Mouse (Mus musculus): ENCODE data around the gene H1f0.

The H1f0 gene

DNA sequence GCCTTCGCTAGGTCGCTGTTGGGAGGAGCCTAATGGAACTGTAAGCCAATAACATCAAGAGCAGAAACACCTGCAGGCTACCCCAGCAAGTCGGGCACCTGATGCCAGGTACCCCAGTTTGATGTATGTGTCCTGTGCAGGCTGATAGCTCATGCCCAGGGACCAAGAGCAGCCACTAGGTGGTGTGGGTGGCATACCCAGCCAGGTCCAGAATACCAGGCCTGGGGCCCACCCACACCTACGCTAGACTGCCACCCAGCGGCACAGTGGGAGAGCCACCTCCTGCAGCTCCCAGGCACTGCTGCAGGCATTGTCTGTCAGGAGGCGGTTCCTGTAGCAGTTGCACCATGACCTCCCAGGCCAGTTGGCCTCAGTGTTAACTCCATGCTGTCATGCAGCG lies 10.6 kb downstream of the H1f0 start:
- peak; percentile 85 for DNase-seq (ENCODE audit: low spot score)

DNA sequence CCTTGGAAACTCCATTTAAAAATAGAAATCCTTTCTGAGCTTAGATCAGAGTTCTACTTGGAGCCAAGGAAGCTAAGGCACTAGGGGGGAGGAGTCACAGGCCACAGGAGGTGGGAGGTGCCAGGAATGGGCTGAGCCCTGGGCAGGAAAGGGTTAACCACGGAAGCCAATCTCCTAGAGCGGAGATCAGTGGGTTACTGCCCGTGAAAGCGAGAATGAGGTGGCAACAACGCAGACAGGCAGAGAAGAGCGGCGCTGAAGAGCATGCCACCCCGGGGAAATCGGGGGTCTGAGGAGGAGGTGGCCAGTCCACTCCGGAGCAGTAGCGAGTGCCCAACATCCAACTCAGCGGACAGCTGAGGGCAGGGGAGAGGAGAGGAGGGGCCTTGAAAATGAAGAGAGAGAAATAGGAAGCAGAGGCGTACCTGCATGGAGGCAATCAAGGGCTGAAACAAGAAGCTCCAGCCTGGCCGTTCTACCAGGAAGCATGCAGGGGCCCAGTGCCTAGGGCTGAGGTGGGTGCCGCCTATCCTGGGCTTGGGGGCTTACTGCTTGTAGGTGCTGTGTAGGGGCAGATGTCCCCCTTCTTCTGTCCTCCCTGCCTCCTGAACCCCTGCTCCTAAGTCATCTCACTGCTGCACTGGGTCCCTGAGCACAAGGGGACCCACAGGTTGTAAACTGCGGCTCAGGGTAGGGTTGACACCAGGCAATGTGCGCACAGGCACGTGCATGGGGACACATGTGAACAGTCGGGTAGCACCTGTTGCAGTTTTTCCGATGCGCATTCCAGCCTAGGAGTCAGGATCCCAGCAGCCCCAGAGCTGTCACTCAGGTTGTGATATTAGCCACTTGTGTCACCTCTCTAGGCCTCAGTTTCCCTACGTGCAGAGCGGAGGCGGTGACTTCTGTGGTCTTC lies 12.5 kb downstream of the H1f0 start:
- DNase-seq (ENCODE audit: low spot score) = no peak

DNA sequence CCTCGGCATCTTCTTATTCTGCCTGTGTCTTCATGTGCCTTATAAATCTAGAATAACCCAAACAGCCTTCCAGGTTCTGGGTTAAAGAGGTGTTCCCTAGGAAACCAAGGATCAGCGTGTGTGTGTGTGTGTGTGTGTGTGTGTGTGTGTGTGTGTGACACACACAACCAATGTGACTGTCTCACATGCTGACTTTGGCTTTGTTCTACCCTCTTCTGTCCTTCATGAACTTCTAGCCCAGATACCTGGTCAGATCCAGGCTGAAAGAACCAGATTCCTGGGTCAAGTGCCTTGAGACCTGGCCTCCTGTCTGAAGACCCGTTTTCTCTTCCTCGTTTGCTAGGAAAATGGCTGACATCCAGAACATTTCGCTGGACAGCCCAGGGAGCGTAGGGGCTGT lies 13.3 kb downstream of the H1f0 start, which contains the start of gene Galr3:
Gene Galr3 (plus strand): TSS at position 301 of the 400 bp plus-strand sequence.
- DNase-seq (ENCODE audit: low spot score) = no peak

DNA sequence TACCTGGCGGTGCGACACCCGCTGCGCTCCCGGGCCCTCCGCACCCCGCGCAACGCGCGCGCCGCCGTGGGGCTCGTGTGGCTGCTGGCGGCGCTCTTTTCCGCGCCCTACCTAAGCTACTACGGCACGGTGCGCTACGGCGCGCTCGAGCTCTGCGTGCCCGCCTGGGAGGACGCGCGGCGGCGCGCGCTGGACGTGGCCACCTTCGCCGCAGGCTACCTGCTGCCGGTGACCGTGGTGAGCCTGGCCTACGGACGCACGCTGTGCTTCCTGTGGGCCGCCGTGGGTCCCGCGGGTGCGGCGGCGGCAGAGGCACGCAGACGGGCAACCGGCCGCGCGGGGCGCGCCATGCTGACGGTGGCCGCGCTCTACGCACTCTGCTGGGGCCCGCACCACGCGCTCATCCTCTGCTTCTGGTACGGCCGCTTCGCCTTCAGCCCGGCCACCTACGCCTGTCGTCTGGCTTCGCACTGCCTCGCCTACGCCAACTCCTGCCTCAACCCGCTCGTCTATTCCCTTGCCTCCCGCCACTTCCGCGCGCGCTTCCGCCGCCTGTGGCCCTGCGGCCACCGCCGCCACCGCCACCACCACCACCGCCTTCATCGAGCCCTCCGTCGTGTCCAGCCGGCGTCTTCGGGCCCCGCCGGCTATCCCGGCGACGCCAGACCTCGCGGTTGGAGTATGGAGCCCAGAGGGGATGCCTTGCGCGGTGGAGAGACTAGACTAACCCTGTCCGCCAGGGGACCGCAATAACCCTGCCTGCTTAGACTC lies 14.7 kb downstream of the H1f0 start:
- no peak for DNase-seq (ENCODE audit: low spot score)

DNA sequence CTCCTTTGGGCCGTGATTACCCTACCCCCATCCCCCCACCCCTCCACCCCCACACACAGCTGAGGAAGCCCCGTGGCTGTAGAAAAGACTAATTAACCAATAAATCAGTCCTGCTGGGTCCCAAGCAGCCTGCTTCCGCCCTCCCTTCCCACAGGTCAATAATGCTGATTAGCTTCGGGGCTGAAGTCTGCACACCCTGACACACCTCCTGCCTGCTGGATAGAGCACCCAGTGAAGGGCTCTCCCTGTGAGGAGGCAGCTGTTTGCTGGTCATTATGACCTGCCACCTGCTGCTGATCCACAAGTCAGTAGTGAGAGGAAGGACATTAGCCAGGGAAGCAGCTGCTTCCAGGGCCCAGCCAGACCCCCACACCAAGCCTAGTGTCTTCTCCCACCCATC lies 16.6 kb downstream of the H1f0 start:
- DNase-seq (ENCODE audit: low spot score) = no peak

DNA sequence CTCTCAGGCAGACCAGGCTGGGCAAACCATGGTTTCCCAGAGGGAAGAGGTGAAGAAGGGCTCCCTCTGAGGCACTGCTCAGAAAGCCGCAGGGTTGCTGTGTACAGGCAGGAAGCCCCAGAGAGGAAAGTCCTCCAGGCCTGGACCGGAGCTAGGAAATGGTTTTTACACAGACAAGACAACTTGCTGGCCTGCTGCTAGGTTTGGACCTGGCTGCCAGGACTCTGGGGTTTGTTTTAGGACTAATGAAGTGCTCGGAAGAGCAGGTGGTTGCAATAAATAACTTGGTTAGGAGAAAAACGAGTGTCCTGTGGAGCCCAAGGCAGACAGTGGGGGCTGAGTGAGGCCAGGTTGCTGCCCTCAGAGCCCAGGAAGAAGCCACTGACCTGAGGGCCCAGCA lies 19.9 kb downstream of the H1f0 start:
- no peak for DNase-seq (ENCODE audit: low spot score)

DNA sequence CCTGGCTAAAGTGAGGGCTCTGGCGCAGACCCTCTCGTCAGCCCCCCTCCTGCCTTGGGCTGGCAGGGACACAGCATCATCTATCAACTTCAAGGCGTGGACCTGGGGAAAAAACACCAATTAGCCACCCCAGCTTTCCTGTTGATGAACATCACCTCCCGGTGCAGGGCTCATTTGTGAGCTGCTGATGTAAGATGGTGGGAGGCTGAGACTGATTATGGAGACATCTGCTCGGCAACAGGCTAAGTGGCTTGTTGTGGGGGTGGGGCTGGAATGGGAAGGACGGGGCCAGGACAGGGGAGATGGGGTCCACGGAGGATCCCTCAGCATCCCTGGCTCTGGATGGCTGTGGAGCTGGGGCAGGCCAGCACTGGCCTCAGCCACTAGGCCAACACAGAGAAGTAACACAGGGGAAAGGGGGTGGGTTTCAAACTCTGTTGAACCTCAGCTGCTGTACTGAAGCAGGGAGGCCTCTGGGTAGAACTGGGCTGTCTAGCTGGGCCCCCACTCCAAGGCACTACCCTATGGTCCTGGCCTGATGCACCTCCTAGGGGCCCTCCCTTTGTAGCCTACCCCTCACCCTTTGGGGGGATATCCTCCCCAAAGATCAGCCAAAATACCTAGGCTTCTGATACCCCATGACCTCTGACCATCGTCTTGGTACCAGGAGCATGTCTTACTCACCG lies 22.1 kb downstream of the H1f0 start:
- no peak for DNase-seq (ENCODE audit: low spot score)

DNA sequence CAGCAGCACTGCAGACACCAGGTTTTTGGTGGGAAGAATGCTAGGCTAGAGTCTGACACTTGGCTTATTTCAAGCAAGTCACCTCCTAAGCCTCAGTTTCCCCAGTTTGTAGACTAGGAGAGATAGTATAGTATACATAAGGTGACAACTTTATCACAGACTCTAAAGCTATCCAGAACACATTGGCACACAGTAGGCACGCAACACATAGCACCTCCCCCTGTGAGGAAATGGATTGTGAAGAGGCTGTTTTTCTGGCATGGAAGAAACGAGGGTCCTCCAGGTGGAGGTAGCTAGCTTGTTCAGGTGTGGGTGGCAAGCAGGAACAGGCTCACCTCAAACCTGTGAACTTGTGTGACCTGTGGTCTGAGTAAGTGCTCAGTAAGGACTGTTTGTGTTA lies 22.7 kb downstream of the H1f0 start:
- DNase-seq (ENCODE audit: low spot score) = no peak

DNA sequence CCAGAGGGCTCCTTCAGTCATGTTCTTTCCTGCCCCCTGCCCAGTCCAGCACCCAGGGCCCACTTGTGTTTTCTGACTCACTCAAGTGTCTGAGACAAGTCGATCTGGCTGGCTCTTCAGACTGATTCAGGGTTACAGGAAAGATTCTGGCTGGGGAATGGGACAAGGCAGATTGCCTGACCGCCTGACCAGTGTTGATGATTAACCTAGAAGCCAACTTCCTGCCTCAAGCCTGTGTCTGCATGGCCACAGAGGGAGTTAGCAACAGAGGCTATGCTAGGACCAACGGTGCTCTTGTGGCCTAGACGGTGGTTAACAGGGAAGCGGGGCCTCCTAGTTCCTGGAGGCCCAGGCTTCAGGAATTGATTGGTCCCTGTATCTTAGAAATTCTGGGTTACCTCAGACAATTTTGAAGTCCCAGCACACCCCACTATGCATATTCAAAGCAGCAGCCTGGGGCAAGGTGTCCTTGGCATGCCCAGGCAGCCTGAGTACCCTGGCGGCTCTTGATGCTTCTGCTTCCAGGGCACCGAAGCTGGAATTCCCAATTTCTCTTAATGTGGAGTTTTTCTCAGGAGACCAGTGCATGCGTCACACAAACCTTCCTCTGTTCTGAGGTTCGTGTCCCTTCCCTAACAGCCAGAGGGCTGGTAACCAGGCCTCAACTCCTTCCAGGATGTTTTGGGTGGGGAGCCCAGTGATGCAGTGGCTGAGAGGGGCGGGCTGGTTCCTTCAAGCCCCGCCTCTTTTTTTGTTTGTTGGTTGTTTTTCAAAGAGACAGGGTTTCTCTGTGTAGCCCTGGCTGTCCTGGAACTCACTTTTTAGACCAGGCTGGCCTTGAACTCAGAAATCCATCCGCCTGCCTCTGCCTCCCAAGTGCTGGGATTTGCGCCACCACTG lies 23.5 kb downstream of the H1f0 start:
- DNase-seq (ENCODE audit: low spot score) = no peak

DNA sequence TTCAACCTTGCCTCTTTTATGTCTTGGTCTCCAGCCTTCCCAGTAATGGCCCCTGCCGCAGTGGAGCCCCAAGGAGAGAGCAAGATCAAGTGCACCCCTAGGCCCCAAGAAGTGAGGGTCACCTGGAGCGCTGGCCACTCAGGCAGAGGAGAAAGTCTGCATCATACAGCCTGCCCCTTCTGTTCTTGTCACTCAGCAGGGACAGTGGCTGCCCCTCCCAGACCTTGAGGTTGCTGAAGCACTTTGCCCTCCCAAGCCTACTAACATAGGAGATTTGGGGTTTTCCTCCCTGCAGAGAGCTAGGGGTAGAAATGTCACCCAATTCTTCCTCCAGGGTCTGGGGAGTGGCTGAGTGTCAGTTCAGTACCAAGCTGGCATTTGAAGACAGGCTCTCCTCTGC lies 24.1 kb downstream of the H1f0 start:
- DNase-seq (ENCODE audit: low spot score) = no peak

DNA sequence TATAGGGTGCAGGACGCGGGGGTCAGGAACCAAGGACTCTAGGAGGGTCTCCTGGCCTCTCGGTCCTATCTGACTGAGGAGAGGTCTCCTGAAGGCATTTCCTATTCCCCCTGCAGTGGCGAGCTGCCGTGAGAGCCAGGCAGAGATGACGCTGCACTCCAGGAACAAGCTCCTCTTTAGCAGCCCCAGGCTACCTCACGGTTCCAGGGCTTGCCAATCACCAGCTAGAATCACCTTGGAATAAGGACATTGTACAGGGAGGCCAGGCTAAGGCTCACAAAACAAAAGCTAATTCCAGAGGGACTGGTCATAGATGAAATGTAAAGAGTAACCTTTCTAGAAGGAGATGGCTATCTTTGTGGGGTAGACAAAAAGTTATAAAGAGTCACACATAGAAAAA lies 28.4 kb downstream of the H1f0 start:
- no peak for DNase-seq (ENCODE audit: low spot score)

DNA sequence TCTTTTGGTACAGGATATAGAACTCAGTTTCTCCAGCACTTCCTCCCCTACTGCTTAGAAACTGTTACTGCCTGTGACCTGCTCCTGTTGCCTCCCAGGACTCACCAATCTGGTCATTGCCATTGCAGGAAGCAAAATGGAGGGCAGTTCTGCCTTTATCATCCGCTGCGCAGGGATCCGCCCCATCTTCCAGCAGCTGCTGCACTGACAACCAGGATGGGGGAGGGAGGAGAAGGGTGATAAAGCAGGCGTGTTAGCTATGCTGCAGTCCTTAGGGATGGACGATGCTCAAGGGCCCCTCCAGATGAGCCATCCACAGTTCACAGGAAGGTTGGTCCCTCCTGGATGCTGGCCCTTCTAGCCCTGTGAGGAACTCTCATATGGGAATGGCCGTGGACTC lies 29.6 kb downstream of the H1f0 start:
- DNase-seq (ENCODE audit: low spot score) = no peak

DNA sequence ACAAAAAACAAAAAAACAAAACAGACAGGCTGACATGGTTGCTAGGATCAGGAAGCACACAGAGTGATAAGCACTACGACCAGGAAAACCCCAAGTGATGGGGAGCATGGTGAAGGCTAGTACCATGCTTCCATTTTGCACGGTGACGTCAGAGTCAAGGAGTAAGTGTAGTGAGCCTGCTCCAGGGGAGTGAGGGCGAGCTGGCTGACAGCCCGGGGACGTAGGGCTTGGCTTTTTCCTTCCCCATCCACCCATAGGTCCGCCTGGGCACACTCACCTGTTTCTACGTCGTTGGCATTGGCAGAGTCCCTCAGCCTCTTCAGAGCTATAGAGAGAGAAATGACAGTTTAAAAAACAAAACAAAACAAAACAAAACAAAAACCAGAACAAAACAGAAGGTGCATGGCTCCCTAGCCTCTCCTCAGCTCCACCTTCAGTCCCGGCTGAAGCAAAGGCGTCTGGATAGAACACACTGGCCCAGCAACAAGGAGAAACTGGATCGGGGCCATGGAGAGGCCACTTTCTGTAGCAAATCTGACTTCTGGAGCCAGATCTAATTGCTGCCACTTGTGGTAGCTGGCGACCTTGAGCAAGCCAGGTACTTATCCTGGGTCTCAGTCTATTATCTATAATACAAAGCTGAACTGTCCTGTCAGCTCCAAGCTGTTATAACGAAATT lies 32.8 kb downstream of the H1f0 start:
- DNase-seq (ENCODE audit: low spot score) = no peak

DNA sequence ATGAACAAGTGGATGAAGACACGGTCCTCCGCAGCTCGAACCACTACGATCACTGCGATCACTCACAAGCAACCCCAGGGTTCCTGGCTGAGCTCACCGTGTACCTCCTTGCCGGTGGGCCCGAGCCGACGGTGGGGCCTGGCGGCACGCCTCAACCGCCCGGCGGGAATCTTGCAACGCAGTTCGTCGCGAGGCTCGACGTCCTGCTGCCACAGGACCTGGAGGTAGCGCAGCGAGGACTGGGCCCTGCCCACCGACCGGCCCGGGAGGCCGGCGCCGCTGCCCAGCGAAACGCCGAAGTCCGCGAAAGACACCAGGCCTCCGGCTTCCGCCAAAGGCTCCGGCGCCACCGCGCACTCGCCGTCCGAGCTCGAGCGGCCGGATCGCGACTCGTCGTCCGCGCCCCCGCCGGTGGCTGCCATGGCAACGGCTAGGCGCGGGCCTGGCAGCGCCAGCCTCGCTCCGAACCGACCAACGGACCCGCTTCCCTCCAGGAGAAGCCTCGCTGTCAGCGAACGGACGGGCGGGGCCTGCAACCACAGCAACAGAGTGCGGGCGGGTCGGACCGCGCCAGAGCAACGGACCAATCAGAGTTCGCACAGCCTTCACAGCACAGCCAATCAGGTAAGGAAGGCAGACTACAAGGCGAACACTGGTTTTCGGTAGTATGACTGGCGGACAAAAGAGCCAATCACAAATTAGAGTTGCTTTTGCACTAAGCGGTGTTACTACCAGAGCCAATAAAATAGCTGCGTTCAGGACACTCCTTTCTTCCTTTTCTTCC lies 34.3 kb downstream of the H1f0 start, which contains the start of gene Ankrd54:
Gene Ankrd54 (minus strand): TSS at position 518 of the 784 bp plus-strand sequence.
- DNase-seq (ENCODE audit: low spot score) = peak; percentile 94

DNA sequence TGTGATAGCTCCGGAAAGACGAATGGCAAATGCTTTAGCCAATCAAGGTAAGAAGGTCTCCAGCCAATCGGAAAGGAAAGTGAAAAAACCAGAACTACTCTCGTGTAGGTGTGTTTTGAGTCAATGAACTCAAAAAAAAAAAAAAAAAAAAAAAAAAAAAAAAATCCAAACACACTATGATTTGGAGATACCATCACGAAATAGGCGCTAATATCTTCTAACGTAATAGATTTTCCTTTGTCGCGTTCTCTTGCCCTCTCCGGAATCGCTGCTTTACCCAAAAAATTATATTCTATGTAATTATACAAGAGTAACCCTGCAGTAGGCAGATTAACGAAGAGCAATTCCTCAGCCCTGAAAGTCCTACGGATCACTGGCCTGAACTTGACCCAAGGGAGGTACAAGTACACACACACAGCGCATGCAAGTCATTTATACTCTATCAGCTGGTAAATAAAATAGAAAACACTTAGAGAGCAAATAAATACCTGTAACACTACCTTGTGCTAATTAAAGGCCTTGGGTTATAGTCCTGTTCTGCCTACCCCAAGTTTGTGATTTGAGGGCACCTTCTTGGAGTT lies 35.0 kb downstream of the H1f0 start:
- no peak for DNase-seq (ENCODE audit: low spot score)

DNA sequence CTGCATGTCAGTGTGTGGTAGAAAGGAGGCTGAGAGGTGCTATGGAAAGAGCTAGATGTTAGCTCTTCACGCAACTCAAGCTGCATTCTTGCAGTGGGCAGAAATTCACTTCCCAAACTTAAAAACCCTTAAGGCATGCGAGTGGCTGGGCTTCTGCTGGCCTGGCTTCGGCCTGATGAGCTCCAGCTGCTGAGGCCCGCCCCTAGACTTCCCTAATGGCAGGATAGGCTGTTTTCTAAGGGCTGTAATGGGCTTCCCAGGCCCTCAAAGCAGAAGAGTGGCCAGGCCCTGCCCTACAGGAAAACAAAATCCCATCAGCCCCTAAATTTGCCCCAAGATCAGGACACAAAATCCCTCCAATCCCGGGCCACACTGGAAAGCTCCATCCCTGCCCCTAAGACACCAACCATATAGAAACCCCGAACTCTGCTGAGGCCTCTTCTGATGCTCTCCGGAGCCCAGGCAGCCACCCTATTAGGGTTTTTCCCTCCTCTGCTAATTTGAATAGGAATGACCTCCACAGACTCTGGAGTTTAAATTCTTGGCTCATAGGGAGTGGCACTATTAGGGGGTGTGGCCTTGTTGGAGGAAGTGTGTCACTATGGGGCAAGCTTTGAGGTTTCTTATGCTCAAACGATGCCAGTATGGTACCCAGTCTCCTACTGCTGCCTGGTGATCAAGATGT lies 37.0 kb downstream of the H1f0 start:
- no peak for DNase-seq (ENCODE audit: low spot score)

DNA sequence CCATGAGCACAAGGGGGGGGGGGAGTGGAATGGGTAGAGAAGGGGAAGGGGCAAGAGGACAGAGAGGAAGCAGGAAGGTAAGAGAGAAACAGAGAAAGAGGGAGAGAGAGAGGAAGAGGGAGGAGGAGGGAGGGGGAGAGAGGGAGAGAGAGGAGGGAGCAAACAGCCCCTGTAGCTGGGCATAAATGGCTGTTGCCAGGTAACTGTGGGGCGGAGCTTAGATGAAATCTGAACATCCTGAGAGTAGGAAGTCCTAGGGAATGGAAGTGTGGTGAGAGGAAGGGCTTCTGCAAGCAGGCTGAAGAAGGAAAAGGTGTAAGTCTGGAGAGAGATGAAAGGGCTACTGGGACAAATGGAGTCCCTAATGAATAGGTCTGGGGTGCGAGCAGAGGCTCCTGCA lies 38.0 kb downstream of the H1f0 start:
- DNase-seq (ENCODE audit: low spot score) = no peak

DNA sequence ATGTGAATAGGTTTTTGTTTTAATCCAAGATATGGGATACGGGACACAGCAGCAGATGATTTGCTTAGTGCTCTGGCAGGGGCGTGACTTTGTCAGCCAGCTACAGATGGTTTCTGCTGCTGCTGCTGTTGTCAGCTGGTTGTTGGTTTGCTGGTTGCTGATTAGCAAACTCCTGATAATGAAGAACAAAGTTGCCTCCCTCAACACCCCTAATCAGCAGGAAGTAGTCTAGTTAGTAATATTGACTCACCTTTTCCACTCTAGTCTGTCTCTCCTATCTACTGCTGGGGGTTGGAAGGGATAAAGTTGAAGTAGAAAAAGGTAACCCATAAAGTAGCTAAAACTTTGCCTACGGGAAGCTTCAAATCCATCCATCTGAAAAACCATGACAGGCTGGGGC lies 39.4 kb downstream of the H1f0 start:
- no peak for DNase-seq (ENCODE audit: low spot score)

DNA sequence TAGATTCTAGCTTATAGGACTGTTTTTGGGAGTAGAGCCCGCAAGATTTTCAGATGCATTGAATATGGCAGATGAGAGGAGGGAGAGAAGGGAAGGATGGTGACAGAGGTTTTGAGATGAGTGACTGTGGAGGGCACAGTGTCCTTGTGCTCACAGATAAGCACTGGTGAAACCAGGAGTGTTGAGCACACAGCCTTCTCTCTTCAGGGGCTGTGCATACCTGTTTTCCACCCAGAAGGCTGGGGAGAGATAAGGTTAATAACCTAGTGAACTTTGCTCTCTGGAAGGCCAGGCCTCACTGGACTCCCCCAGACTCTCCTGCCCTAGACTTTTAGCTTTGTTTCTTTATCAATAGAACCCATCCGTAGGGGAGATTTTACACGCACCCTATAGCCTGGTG lies 40.2 kb downstream of the H1f0 start:
- no peak for DNase-seq (ENCODE audit: low spot score)

Data from ovary, postnatal 36 days (tissue).